Mouse (Mus musculus) forebrain, embryonic 15.5 days (tissue): ENCODE results near the gene Rora. TPM values are rescaled to one million over a fixed set of nuclear protein-coding genes. Genes with fewer than 3 reads are reported as not detected.
A peak's percentile ranks its signal among the peaks of the same experiment; 100 is the strongest.

Experiments
- ATAC-seq: fragments of 200-750 bp; cut with Nextera tagmentation; replicated peaks from 2 replicates; pipeline ENCODE4 v1.8.0; 2017; ENCODE audit warnings: mild to moderate bottlenecking, moderate TSS enrichment, moderate library complexity
- H3K27ac ChIP-seq: fragments of 300-500 bp; sonication (generic); replicated peaks from 2 replicates; pipeline ENCODE4 v1.5.1; 2015; ENCODE audit warnings: mild to moderate bottlenecking, inconsistent platforms
- H3K27me3 ChIP-seq: fragments of 300-500 bp; sonication (generic); 2 replicates; pipeline ENCODE4 v1.6.1; 2015; ENCODE audit warnings: inconsistent platforms
- H3K36me3 ChIP-seq: fragments of 300-500 bp; sonication (generic); 2 replicates; pipeline ENCODE4 v1.6.1; 2015; ENCODE audit warnings: mild to moderate bottlenecking, inconsistent platforms
- H3K4me1 ChIP-seq: fragments of 300-500 bp; sonication (generic); 2 replicates; pipeline ENCODE4 v1.6.1; 2015; ENCODE audit warnings: inconsistent platforms
- H3K4me2 ChIP-seq: fragments of 300-500 bp; sonication (generic); replicated peaks from 2 replicates; pipeline ENCODE4 v1.6.1; 2015; ENCODE audit warnings: mild to moderate bottlenecking, inconsistent platforms
- H3K4me3 ChIP-seq: fragments of 300-500 bp; sonication (generic); 2 replicates; pipeline ENCODE4 v1.5.1; 2015; ENCODE audit warnings: mild to moderate bottlenecking, inconsistent platforms
- H3K9ac ChIP-seq: fragments of 300-500 bp; sonication (generic); replicated peaks from 2 replicates; pipeline ENCODE4 v1.6.1; 2015; ENCODE audit warnings: mild to moderate bottlenecking, inconsistent platforms
- H3K9me3 ChIP-seq: fragments of 300-500 bp; sonication (generic); 2 replicates; pipeline ENCODE4 v1.6.1; 2016; ENCODE audit warnings: inconsistent platforms
- WGBS: fragments of 180-500 bp; shearing (Covaris S2); methylation state at CpG from one replicate; pipeline ENCODE4 v1.1.7; 2015; ENCODE audit warnings: mixed read lengths; 5-methylcytosine and 5-hydroxymethylcytosine counted together
- polyA plus RNA-seq: library from polyadenylated mRNA; unstranded; fragments of >200 nt; fragmentation: Nextera tagmentation; extraction: Ambion mirVana; gene quantifications from 2 replicates; pipeline ENCODE4 v1.2.1, GENCODE M21; 2015

Gene Rora
- polyA plus RNA-seq, 1 experiment from 2014 or later: 11.8 TPM

GRCm38 (mm10) chr9:69125787-69126161 is 472.2 kb downstream of the Rora start:
- H3K9ac ChIP-seq: no peak overlapping the region

GRCm38 (mm10) chr9:69126595-69126994 is 473.0 kb downstream of the Rora start:
- H3K36me3 ChIP-seq: no peaks in the 10 kb centered on the region
- peaks cover 15% of the 10 kb centered on the region for H3K4me1 ChIP-seq
- no peak overlapping the region for H3K4me3 ChIP-seq
- H3K9me3 ChIP-seq: no peaks in the 10 kb centered on the region
- H3K4me2 ChIP-seq: no peak overlapping the region
- ATAC-seq: no peak
- H3K9ac ChIP-seq: no peak overlapping the region
- WGBS: 88% methylated on average over 2 of the region's 2 CpGs
- no peaks in the 10 kb centered on the region for H3K27me3 ChIP-seq
- no peak overlapping the region for H3K27ac ChIP-seq

More at GRCm38 (mm10) chr9:69125787-69126161, 472.2 kb downstream of the Rora start:
- peaks cover 15% of the 10 kb centered on the region for H3K4me1 ChIP-seq
- no peaks in the 10 kb centered on the region for H3K36me3 ChIP-seq
- no peaks in the 10 kb centered on the region for H3K9me3 ChIP-seq
- H3K27ac ChIP-seq: no peak overlapping the region
- peak overlapping the region; percentile 47 for H3K4me2 ChIP-seq
- 47% methylated on average over 7 of the region's 7 CpGs for WGBS
- peak overlapping the region; percentile 24 for H3K4me3 ChIP-seq
- H3K27me3 ChIP-seq: no peaks in the 10 kb centered on the region
- no peak for ATAC-seq

- Histone ChIP-seq H3K4me3 (no peak overlapping the region), H3K27ac (no peak overlapping the region), H3K9ac (no peak overlapping the region), H3K36me3 (no peaks in the 10 kb centered on the region), H3K27me3 (no peaks in the 10 kb centered on the region), H3K4me1 (peaks cover 15% of the 10 kb centered on the region), H3K9me3 (no peaks in the 10 kb centered on the region), H3K4me2 (no peak overlapping the region)
- ATAC-seq: no peak
- 91% methylated on average over 6 of the region's 6 CpGs for WGBS
Observed at GRCm38 (mm10) chr9:69128335-69128734, 474.7 kb downstream of the Rora start.

GRCm38 (mm10) chr9:69132995-69133394 is 479.4 kb downstream of the Rora start:
- H3K4me1 ChIP-seq: peaks cover 9% of the 10 kb centered on the region
- H3K27me3 ChIP-seq: no peaks in the 10 kb centered on the region
- H3K4me2 ChIP-seq: no peak overlapping the region
- H3K36me3 ChIP-seq: no peaks in the 10 kb centered on the region
- no peak overlapping the region for H3K27ac ChIP-seq
- H3K9ac ChIP-seq: no peak overlapping the region
- no peaks in the 10 kb centered on the region for H3K9me3 ChIP-seq
- H3K4me3 ChIP-seq: no peak overlapping the region
- WGBS: 85% methylated on average over 6 of the region's 6 CpGs
- no peak for ATAC-seq

GRCm38 (mm10) chr9:69133696-69134095 is 480.1 kb downstream of the Rora start:
- Histone ChIP-seq H3K4me2 (no peak overlapping the region), H3K27me3 (no peaks in the 10 kb centered on the region), H3K27ac (no peak overlapping the region), H3K4me3 (no peak overlapping the region), H3K9ac (no peak overlapping the region), H3K4me1 (peaks cover 9% of the 10 kb centered on the region), H3K9me3 (no peaks in the 10 kb centered on the region), H3K36me3 (no peaks in the 10 kb centered on the region)
- WGBS: 82% methylated on average over 7 of the region's 7 CpGs
- no peak for ATAC-seq

- no peaks in the 10 kb centered on the region for H3K9me3 ChIP-seq
- H3K4me3 ChIP-seq: no peak overlapping the region
- 89% methylated on average over 9 of the region's 9 CpGs for WGBS
- no peaks in the 10 kb centered on the region for H3K36me3 ChIP-seq
- no peak overlapping the region for H3K27ac ChIP-seq
- H3K27me3 ChIP-seq: no peaks in the 10 kb centered on the region
- no peak overlapping the region for H3K4me2 ChIP-seq
- no peak overlapping the region for H3K9ac ChIP-seq
- no peak for ATAC-seq
- H3K4me1 ChIP-seq: peaks cover 9% of the 10 kb centered on the region
Observed at GRCm38 (mm10) chr9:69134604-69135003, 481.0 kb downstream of the Rora start.

- Histone ChIP-seq H3K36me3 (no peaks in the 10 kb centered on the region), H3K27ac (no peak overlapping the region), H3K4me2 (no peak overlapping the region), H3K4me1 (peaks cover 9% of the 10 kb centered on the region), H3K27me3 (no peaks in the 10 kb centered on the region), H3K9ac (no peak overlapping the region), H3K4me3 (no peak overlapping the region), H3K9me3 (no peaks in the 10 kb centered on the region)
- WGBS: 85% methylated on average over 5 of the region's 5 CpGs
- ATAC-seq: no peak
Observed at GRCm38 (mm10) chr9:69136821-69137220, 483.2 kb downstream of the Rora start.

- H3K4me2 ChIP-seq: no peak overlapping the region
- no peak for ATAC-seq
- H3K27ac ChIP-seq: no peak overlapping the region
- peaks cover 9% of the 10 kb centered on the region for H3K4me1 ChIP-seq
- 14% methylated on average over 10 of the region's 10 CpGs for WGBS
- H3K9me3 ChIP-seq: no peaks in the 10 kb centered on the region
- no peaks in the 10 kb centered on the region for H3K36me3 ChIP-seq
- H3K27me3 ChIP-seq: no peaks in the 10 kb centered on the region
- no peak overlapping the region for H3K9ac ChIP-seq
- no peak overlapping the region for H3K4me3 ChIP-seq
Observed at GRCm38 (mm10) chr9:69137398-69137797, 483.8 kb downstream of the Rora start.

- ATAC-seq: no peak
- peaks cover 9% of the 10 kb centered on the region for H3K4me1 ChIP-seq
Observed at GRCm38 (mm10) chr9:69140144-69140543, 486.6 kb downstream of the Rora start.

GRCm38 (mm10) chr9:69141859-69142258 is 488.3 kb downstream of the Rora start:
- Histone ChIP-seq H3K4me1 (peaks cover 9% of the 10 kb centered on the region), H3K27me3 (no peaks in the 10 kb centered on the region), H3K27ac (no peak overlapping the region), H3K4me2 (no peak overlapping the region), H3K9me3 (no peaks in the 10 kb centered on the region), H3K9ac (no peak overlapping the region), H3K4me3 (no peak overlapping the region), H3K36me3 (no peaks in the 10 kb centered on the region)
- no peak for ATAC-seq
- 70% methylated on average over 4 of the region's 4 CpGs for WGBS

More at GRCm38 (mm10) chr9:69140144-69140543, 486.6 kb downstream of the Rora start:
- Histone ChIP-seq H3K27me3 (no peaks in the 10 kb centered on the region), H3K36me3 (no peaks in the 10 kb centered on the region), H3K9me3 (no peaks in the 10 kb centered on the region), H3K4me3 (no peak overlapping the region), H3K27ac (no peak overlapping the region), H3K4me2 (no peak overlapping the region), H3K9ac (no peak overlapping the region)
- 81% methylated on average over 6 of the region's 6 CpGs for WGBS

- Histone ChIP-seq H3K9me3 (no peaks in the 10 kb centered on the region), H3K27ac (no peak overlapping the region), H3K4me1 (peaks cover 3% of the 10 kb centered on the region; the same call in 1 of the 2 replicates), H3K27me3 (no peaks in the 10 kb centered on the region), H3K4me3 (no peak overlapping the region), H3K36me3 (no peaks in the 10 kb centered on the region), H3K9ac (no peak overlapping the region), H3K4me2 (no peak overlapping the region)
- no peak for ATAC-seq
- 90% methylated on average over 1 of the region's 1 CpGs for WGBS
Observed at GRCm38 (mm10) chr9:69146937-69147336, 493.4 kb downstream of the Rora start.

GRCm38 (mm10) chr9:69150224-69150623 is 496.6 kb downstream of the Rora start:
- Histone ChIP-seq H3K9me3 (no peaks in the 10 kb centered on the region), H3K4me2 (no peak overlapping the region), H3K9ac (no peak overlapping the region), H3K27me3 (no peaks in the 10 kb centered on the region), H3K36me3 (no peaks in the 10 kb centered on the region), H3K4me3 (no peak overlapping the region), H3K4me1 (peaks cover 3% of the 10 kb centered on the region; the same call in 1 of the 2 replicates), H3K27ac (no peak overlapping the region)
- no peak for ATAC-seq
- 24% methylated on average over 14 of the region's 14 CpGs for WGBS

- Histone ChIP-seq H3K4me1 (peaks cover 3% of the 10 kb centered on the region; the same call in 1 of the 2 replicates), H3K9me3 (no peaks in the 10 kb centered on the region), H3K36me3 (no peaks in the 10 kb centered on the region), H3K4me3 (no peak overlapping the region), H3K4me2 (no peak overlapping the region), H3K27me3 (no peaks in the 10 kb centered on the region), H3K27ac (no peak overlapping the region), H3K9ac (no peak overlapping the region)
- ATAC-seq: no peak
- 93% methylated on average over 5 of the region's 5 CpGs for WGBS
Observed at GRCm38 (mm10) chr9:69154684-69155083, 501.1 kb downstream of the Rora start.
